ENCODE assay signal across 25 mouse cellular contexts in the genomic region with DNA sequence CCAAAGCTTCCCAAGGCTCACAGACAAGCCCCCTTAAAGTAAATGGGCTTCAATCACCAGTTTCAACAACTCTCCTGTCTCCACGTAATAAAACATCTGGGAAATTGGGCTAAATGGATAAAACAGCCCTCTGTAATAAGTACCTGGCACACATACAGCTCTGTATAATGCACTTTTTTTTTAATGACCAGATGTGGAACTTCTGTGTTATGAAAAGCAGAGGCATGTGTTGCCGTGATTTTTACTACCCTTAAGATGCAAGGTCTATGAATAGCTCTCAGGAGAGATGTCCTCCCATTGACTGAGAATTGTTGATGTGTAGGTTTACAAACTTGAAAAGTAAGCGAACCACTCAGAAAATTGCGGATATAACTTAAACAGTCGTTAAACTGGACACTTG. TPM values are rescaled to one million over a fixed set of nuclear protein-coding genes. Genes with fewer than 3 reads are reported as not detected.
DNase-seq lines count a peak whose midpoint lies in the region; ATAC-seq lines count a peak whose summit lies in the region.
"Had no signal": no experiment of that assay in that cellular context is flagged by ENCODE, and none has a peak within 500 bp of the region (broad histone marks: within the 10 kb centered on the region; RNA-seq: fewer than 3 reads in every experiment).

No protein-coding gene starts in this region.

- ATAC-seq in kidney, embryonic 14.5 days (ENCODE audit: low FRiP score, low TSS enrichment): 0 out of 2 replicates have a peak, but pooled peaks have one; percentile 35
- ATAC-seq in limb, embryonic 13.5 days (ENCODE audit: low FRiP score, low read depth): peak; percentile 80
- ATAC-seq: hindbrain, postnatal 0 days had no signal

- no peak for DNase-seq in kidney, adult 11 months
- DNase-seq in forelimb bud, embryonic 11.5 days (ENCODE audit: low read depth, low spot score): peak; percentile 76
- no peak for DNase-seq in limb, embryonic 10.5 days (ENCODE audit: low spot score)
- DNase-seq in urinary bladder, adult 2 months (ENCODE audit: low spot score): no peak
- no peak for DNase-seq in frontal cortex, postnatal 25 days (ENCODE audit: low spot score in 2 of 2)
- DNase-seq: adrenal gland, adult 8-10 months; adrenal gland, postnatal 25 days; B cell, adult 2 months; cerebellum, adult 11-12 months; cerebellum, adult 8-10 months; cerebellum, postnatal 10 days; cerebellum, postnatal 36 days; gastrocnemius, postnatal 25 days; heart, adult 18-20 months; heart, postnatal 14 days; heart, postnatal 4 days had no signal

- H3K4me3 ChIP-seq in kidney, embryonic 14.5 days (ENCODE audit: low read length): no peak overlapping the region
- H3K4me3 ChIP-seq in limb, embryonic 10.5 days: no peak overlapping the region
- no peak overlapping the region for H3K4me3 ChIP-seq in limb, embryonic 13.5 days
- H3K4me3 ChIP-seq: forebrain, embryonic 15.5 days; heart, embryonic 10.5 days; heart, embryonic 13.5 days had no signal

- peaks cover 3% of the 10 kb centered on the region; the same call in 1 of the 2 replicates for H3K4me1 ChIP-seq in kidney, embryonic 14.5 days (ENCODE audit: control insufficient read depth, insufficient read depth, low read length)
- H3K4me1 ChIP-seq in limb, embryonic 10.5 days: peaks cover 47% of the 10 kb centered on the region
- H3K4me1 ChIP-seq in limb, embryonic 13.5 days: peaks cover 36% of the 10 kb centered on the region
- H3K4me1 ChIP-seq: heart, embryonic 13.5 days had no signal

- 26% methylated on average over 5 of the region's 5 CpGs for WGBS in kidney, embryonic 14.5 days
- WGBS in limb, embryonic 10.5 days: 30% methylated on average over 5 of the region's 5 CpGs
- WGBS in limb, embryonic 13.5 days: 10% methylated on average over 5 of the region's 5 CpGs

- no peak overlapping the region for H3K4me2 ChIP-seq in kidney, embryonic 14.5 days (replicated peaks; ENCODE audit: low read depth, low read length)
- peak overlapping the region; percentile 39 for H3K4me2 ChIP-seq in limb, embryonic 13.5 days (replicated peaks)
- H3K4me2 ChIP-seq: forebrain, embryonic 15.5 days; heart, embryonic 13.5 days; hindbrain, embryonic 14.5 days had no signal

- H3K27me3 ChIP-seq in kidney, embryonic 14.5 days (ENCODE audit: control insufficient read depth, insufficient read depth, low read length): no peaks in the 10 kb centered on the region
- no peaks in the 10 kb centered on the region for H3K27me3 ChIP-seq in limb, embryonic 10.5 days (ENCODE audit: low read depth, poor library complexity, severe bottlenecking)
- H3K27me3 ChIP-seq in limb, embryonic 13.5 days: peaks cover 6% of the 10 kb centered on the region; the same call in 1 of the 2 replicates
- H3K27me3 ChIP-seq: CH12.LX; forebrain, embryonic 15.5 days; heart, embryonic 13.5 days had no signal

- H3K36me3 ChIP-seq in kidney, embryonic 14.5 days (ENCODE audit: control insufficient read depth, insufficient read depth, low read length): no peaks in the 10 kb centered on the region
- no peaks in the 10 kb centered on the region for H3K36me3 ChIP-seq in limb, embryonic 10.5 days
- H3K36me3 ChIP-seq in limb, embryonic 13.5 days: no peaks in the 10 kb centered on the region
- H3K36me3 ChIP-seq: forebrain, embryonic 15.5 days; G1E; heart, embryonic 10.5 days; heart, embryonic 13.5 days had no signal

- H3K27ac ChIP-seq in kidney, embryonic 14.5 days (ENCODE audit: low read depth, low read length): no peak overlapping the region
- peak overlapping the region; percentile 76; the same call in 1 of the 2 replicates for H3K27ac ChIP-seq in limb, embryonic 10.5 days
- no peak overlapping the region for H3K27ac ChIP-seq in limb, embryonic 13.5 days
- H3K27ac ChIP-seq: forebrain, embryonic 15.5 days; heart, embryonic 10.5 days; heart, embryonic 13.5 days; hindbrain, embryonic 14.5 days; hindbrain, postnatal 0 days had no signal

- no peaks in the 10 kb centered on the region for H3K9me3 ChIP-seq in kidney, embryonic 14.5 days (ENCODE audit: control insufficient read depth, low read length)
- no peaks in the 10 kb centered on the region for H3K9me3 ChIP-seq in limb, embryonic 10.5 days (replicated peaks)
- no peaks in the 10 kb centered on the region for H3K9me3 ChIP-seq in limb, embryonic 13.5 days
- H3K9me3 ChIP-seq: forebrain, embryonic 15.5 days; G1E; heart, embryonic 10.5 days; heart, embryonic 13.5 days had no signal

- no peak overlapping the region for H3K9ac ChIP-seq in kidney, embryonic 14.5 days (ENCODE audit: low read depth, low read length)
- no peak overlapping the region for H3K9ac ChIP-seq in limb, embryonic 13.5 days
- H3K9ac ChIP-seq: forebrain, embryonic 15.5 days; heart, embryonic 13.5 days; hindbrain, embryonic 14.5 days had no signal

RNA-seq across cellular contexts. Expression of a gene that starts 18.0 kb away (rescaled TPM):
- polyA plus RNA-seq in kidney, embryonic 14.5 days (2014; fragmentation: Nextera tagmentation; extraction: Ambion mirVana): 25.3 and 31.3 TPM in 2 replicates
- polyA plus RNA-seq in limb, embryonic 10.5 days (2016; fragmentation: Nextera tagmentation; extraction: Ambion mirVana): 15.2 and 18.2 TPM in 2 replicates
- polyA plus RNA-seq in limb, embryonic 13.5 days (2015; fragmentation: Nextera tagmentation; extraction: Ambion mirVana): 38.3 and 40.3 TPM in 2 replicates
- 99.2 and 113 TPM in 2 replicates for polyA plus RNA-seq in urinary bladder, adult 2 months (2012; rRNA removed)

RNA-seq across cellular contexts. Expression of a gene that starts 24.7 kb away (rescaled TPM):
- polyA plus RNA-seq in kidney, embryonic 14.5 days (2014; fragmentation: Nextera tagmentation; extraction: Ambion mirVana): 14.2 and 14.6 TPM in 2 replicates
- 2.5 and 4.3 TPM in 2 replicates for polyA plus RNA-seq in limb, embryonic 10.5 days (2016; fragmentation: Nextera tagmentation; extraction: Ambion mirVana)
- 8.2 and 8.9 TPM in 2 replicates for polyA plus RNA-seq in limb, embryonic 13.5 days (2015; fragmentation: Nextera tagmentation; extraction: Ambion mirVana)
- polyA plus RNA-seq in urinary bladder, adult 2 months (2012; rRNA removed): 7.4 and 9.3 TPM in 2 replicates
